Mouse (Mus musculus) gastrocnemius, postnatal 4 days (tissue): ENCODE data around the gene Slc29a3. TPM values are rescaled to one million over a fixed set of nuclear protein-coding genes. Genes with fewer than 3 reads are reported as not detected.

Source experiments
- DNase-seq, 2 experiments: peaks; one replicate each; pipeline ENCODE4 v3.0.0; 2021 to 2022; ENCODE audit warnings: low spot score in 2 of 2, mixed read lengths in 2 of 2
- total RNA-seq, 2 experiments: library from RNA; stranded (reverse); gene quantifications; 2 replicates each; pipeline ENCODE4 v1.2.3; 2021

The Slc29a3 gene
- total RNA-seq, 2 experiments from 2014 or later, result 8.8 to 9.1 TPM

DNA sequence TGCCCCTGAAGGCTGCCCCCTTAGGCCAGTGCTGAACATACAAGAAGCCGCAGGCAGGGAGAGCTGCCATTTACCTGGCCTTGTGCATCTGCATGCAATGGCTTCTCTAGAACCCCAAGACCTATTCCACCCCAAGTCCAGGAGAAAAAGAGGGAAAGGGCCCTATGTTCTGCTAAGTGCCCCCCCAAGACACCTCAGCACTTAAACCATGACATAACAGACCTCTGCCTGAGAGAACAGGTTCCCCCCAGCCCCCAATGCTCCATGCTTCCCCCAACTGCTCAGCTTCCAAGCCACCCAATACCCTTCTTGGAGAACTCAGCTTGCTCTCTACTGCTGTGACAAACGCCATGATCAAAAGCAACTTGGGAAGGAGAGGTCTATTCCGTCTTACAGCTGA is 73.7 kb downstream of the Slc29a3 start:
- no peak for DNase-seq

DNA sequence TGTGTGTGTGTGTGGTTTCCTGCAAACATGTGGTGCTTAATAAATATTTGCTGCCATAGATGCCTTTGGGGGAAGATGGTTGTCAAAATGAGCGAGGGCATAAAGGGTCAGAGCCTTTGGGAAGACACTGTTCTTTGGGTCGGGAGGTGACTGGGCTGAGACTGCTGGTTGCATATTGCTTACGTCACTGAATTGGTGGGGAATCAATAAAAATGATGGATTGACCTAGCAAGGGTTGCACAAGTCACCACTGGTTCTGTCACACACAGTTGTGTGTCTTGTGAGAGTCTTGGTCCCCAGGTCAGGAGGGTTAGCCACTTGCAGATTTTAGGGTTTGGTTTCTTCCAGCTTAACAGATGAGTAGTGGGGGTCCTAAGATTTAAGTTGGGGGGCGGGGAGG is 75.3 kb downstream of the Slc29a3 start:
- no peak for DNase-seq

DNA sequence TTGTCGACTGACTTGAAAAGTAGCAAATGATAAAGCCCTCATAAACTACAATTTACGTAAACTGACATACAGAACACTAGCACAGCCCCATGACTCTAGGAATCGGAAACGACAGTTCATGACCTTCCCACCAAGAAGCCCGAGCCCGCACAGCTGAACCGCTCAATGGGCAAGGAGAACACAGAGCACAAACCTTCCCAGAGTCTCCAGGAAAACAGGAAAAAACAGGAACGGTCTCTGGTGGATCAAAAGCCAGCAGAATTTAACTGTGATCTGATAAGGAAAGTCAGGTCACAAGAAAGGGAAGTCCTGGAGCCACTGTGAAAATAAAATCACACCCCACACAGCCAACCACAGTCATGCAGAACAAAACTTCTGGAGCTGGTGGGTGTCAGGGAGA is 82.4 kb downstream of the Slc29a3 start:
- DNase-seq, result no peak

DNA sequence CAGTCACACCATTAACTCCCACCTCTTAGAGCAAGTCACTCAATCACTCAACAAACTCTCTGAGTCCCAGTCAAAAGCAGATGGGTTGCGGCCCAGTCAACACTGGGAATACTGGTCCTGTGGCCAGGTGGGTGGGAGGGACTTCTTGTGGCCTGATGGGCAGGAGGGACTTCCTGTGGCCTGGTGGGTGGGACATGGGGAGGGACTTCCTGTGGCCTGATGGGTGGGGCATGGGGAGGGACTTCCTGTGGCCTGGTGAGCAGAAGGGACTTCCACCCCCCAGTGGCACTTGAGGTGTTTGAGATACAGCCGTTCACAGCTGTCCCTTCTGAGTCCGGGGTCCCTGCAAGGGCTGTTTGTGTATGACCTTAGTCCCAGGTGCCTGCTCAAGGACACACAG is 84.0 kb downstream of the Slc29a3 start:
- DNase-seq, result no peak

Other genes starting within 250 kb of the Slc29a3 start
- 1 to 10 TPM; 2.3 to 2.9 TPM for gene Cdh23, start 56.3 kb downstream of the Slc29a3 start, total RNA-seq
- gene Unc5b, start 78.8 kb upstream of the Slc29a3 start, total RNA-seq, result 10 to 100 TPM; 15.2 to 16.1 TPM